Mouse (Mus musculus) lung, postnatal 0 days (tissue): Measurements from ENCODE around the gene Krtap16-3. TPM values are rescaled to one million over a fixed set of nuclear protein-coding genes. Genes with fewer than 3 reads are reported as not detected.

Experiments used
- ATAC-seq: fragments of 200-750 bp; cut with Nextera tagmentation; 2 replicates; pipeline ENCODE4 v1.8.0; 2017; ENCODE audit warnings: moderate library complexity
- DNase-seq: peaks from one replicate; pipeline ENCODE4 v3.0.0-alpha.2; 2016; ENCODE audit warnings: low spot score
- H3K27ac ChIP-seq: fragments of 300-500 bp; sonication (generic); 2 replicates; pipeline ENCODE4 v1.5.1; 2014; ENCODE audit warnings: antibody characterized with exemption, mild to moderate bottlenecking, low read length, mixed read lengths
- H3K27me3 ChIP-seq: fragments of 300-500 bp; sonication (generic); replicated peaks from 2 replicates; pipeline ENCODE4 v1.6.1; 2014; ENCODE audit warnings: low read length, mixed read lengths; ENCODE audit not compliant: insufficient read depth
- H3K36me3 ChIP-seq: fragments of 300-500 bp; sonication (generic); 2 replicates; pipeline ENCODE4 v1.6.1; 2014; ENCODE audit warnings: low read length, mixed read lengths; ENCODE audit not compliant: insufficient read depth
- H3K4me1 ChIP-seq: fragments of 300-500 bp; sonication (generic); 2 replicates; pipeline ENCODE4 v1.6.1; 2014; ENCODE audit warnings: antibody characterized with exemption, low read depth, low read length, mixed read lengths; ENCODE audit not compliant: insufficient read depth
- H3K4me2 ChIP-seq: fragments of 300-500 bp; sonication (generic); replicated peaks from 2 replicates; pipeline ENCODE4 v1.6.1; 2014; ENCODE audit warnings: low read depth, mild to moderate bottlenecking, low read length, moderate library complexity, mixed read lengths
- H3K4me3 ChIP-seq: fragments of 300-500 bp; sonication (generic); 2 replicates; pipeline ENCODE4 v1.5.1; 2014; ENCODE audit warnings: low read depth, low read length
- H3K9ac ChIP-seq: fragments of 300-500 bp; sonication (generic); replicated peaks from 2 replicates; pipeline ENCODE4 v1.6.1; 2014; ENCODE audit warnings: low read depth, mild to moderate bottlenecking
- H3K9me3 ChIP-seq: fragments of 300-500 bp; sonication (generic); 2 replicates; pipeline ENCODE4 v1.6.1; 2016; ENCODE audit warnings: low read length, mixed read lengths
- CTCF ChIP-seq: IDR thresholded peaks from 2 replicates; pipeline ENCODE4 v1.5.1; 2016; ENCODE audit warnings: antibody characterized with exemption, mild to moderate bottlenecking
- EP300 ChIP-seq: IDR thresholded peaks from 2 replicates; pipeline ENCODE4 v1.6.1; 2016; ENCODE audit warnings: antibody characterized with exemption, mild to moderate bottlenecking, control low read depth
- WGBS: fragments of 180-500 bp; shearing (Covaris S2); extraction: QIAGEN DNeasy Blood & Tissue Kit; methylation state at CpG from one replicate; pipeline ENCODE4 v1.1.7; 2014; 5-methylcytosine and 5-hydroxymethylcytosine counted together
- polyA plus RNA-seq: library from polyadenylated mRNA; unstranded; fragments of >200 nt; fragmentation: Nextera tagmentation; extraction: Ambion mirVana; gene quantifications from 2 replicates; pipeline ENCODE4 v1.2.1, GENCODE M21; 2015

Gene Krtap16-3
- not detected in 2 replicates for polyA plus RNA-seq

- no peak within 1 kb of the TSS for H3K4me2 ChIP-seq
- H3K27me3 ChIP-seq: no peaks in the 10 kb centered on the region
- H3K4me3 ChIP-seq: no peak within 1 kb of the TSS
- H3K9ac ChIP-seq: no peak within 1 kb of the TSS
- no peaks in the 10 kb centered on the region for H3K36me3 ChIP-seq
- ATAC-seq: no peak
- no peaks in the 10 kb centered on the region for H3K9me3 ChIP-seq
- H3K4me1 ChIP-seq: no peaks in the 10 kb centered on the region
- WGBS: 85% methylated on average over 7 of the region's 7 CpGs
- no peak for TF ChIP-seq CTCF
- no peak for TF ChIP-seq EP300
- no peak within 1 kb of the TSS for H3K27ac ChIP-seq
- DNase-seq: no peak
These were observed at the start of gene Krtap16-3 for GRCm38 (mm10) chr16:88962773-88963172. Krtap16-3 (minus strand) TSS chr16:88962873.

GRCm38 (mm10) chr16:89010659-89011058, 48.0 kb upstream of the Krtap16-3 start, which contains the start of gene Krtap22-2:
Krtap22-2 (minus strand) TSS chr16:89010759.
- TF ChIP-seq CTCF (no peak), EP300 (no peak)
- Histone ChIP-seq H3K4me3 (no peak within 1 kb of the TSS), H3K4me1 (no peaks in the 10 kb centered on the region), H3K4me2 (no peak within 1 kb of the TSS), H3K27ac (no peak within 1 kb of the TSS), H3K27me3 (no peaks in the 10 kb centered on the region), H3K9me3 (no peaks in the 10 kb centered on the region), H3K36me3 (no peaks in the 10 kb centered on the region), H3K9ac (no peak within 1 kb of the TSS)
- no peak for DNase-seq
- WGBS: 74% methylated on average over 5 of the region's 5 CpGs
- ATAC-seq: no peak

- 80% methylated on average over 6 of the region's 6 CpGs for WGBS
- no peaks in the 10 kb centered on the region for H3K36me3 ChIP-seq
- no peaks in the 10 kb centered on the region for H3K27me3 ChIP-seq
- H3K4me2 ChIP-seq: no peak overlapping the region
- no peak for ATAC-seq
- DNase-seq: no peak
- no peak overlapping the region for H3K4me3 ChIP-seq
- TF ChIP-seq CTCF (no peak), EP300 (no peak)
- H3K27ac ChIP-seq: no peak overlapping the region
- H3K9me3 ChIP-seq: no peaks in the 10 kb centered on the region
- no peaks in the 10 kb centered on the region for H3K4me1 ChIP-seq
- no peak overlapping the region for H3K9ac ChIP-seq
These were observed 21.6 kb downstream of the Krtap16-3 start for GRCm38 (mm10) chr16:88941106-88941505.

- Histone ChIP-seq H3K27me3 (no peaks in the 10 kb centered on the region), H3K9me3 (no peaks in the 10 kb centered on the region), H3K4me1 (no peaks in the 10 kb centered on the region), H3K36me3 (no peaks in the 10 kb centered on the region), H3K9ac (no peak overlapping the region), H3K4me2 (no peak overlapping the region), H3K27ac (no peak overlapping the region), H3K4me3 (no peak overlapping the region)
- TF ChIP-seq EP300: no peak
- peak; percentile 34 for TF ChIP-seq CTCF
- DNase-seq: no peak
- ATAC-seq: no peak
- WGBS: 68% methylated on average over 7 of the region's 7 CpGs
These were observed 24.4 kb downstream of the Krtap16-3 start for GRCm38 (mm10) chr16:88938252-88938651.

GRCm38 (mm10) chr16:88932165-88932564, 30.5 kb downstream of the Krtap16-3 start, which contains the start of gene Krtap19-9b:
Krtap19-9b (minus strand) TSS chr16:88932265.
- Histone ChIP-seq H3K4me2 (no peak within 1 kb of the TSS), H3K27ac (no peak within 1 kb of the TSS), H3K9ac (no peak within 1 kb of the TSS), H3K36me3 (no peaks in the 10 kb centered on the region), H3K9me3 (no peaks in the 10 kb centered on the region), H3K27me3 (no peaks in the 10 kb centered on the region), H3K4me1 (no peaks in the 10 kb centered on the region), H3K4me3 (no peak within 1 kb of the TSS)
- WGBS: 80% methylated on average over 3 of the region's 3 CpGs
- TF ChIP-seq CTCF: no peak
- no peak for TF ChIP-seq EP300
- ATAC-seq (no peak), DNase-seq (no peak)

Other genes with a start within 250 kb of the Krtap16-3 start
- not detected in 2 replicates for gene Krtap13-1, start 234.0 kb downstream of the Krtap16-3 start, polyA plus RNA-seq
- not detected in 2 replicates for gene Krtap13, start 211.2 kb downstream of the Krtap16-3 start, polyA plus RNA-seq
- not detected in 2 replicates for gene 2310034C09Rik, start 204.0 kb downstream of the Krtap16-3 start, polyA plus RNA-seq
- not detected in 2 replicates for gene 2310057N15Rik, start 188.7 kb downstream of the Krtap16-3 start, polyA plus RNA-seq
- gene Gm5965, start 185.0 kb downstream of the Krtap16-3 start, polyA plus RNA-seq: not detected in 2 replicates
- not detected in 2 replicates for gene Gm20741, start 150.7 kb downstream of the Krtap16-3 start, polyA plus RNA-seq
- not detected in 2 replicates for gene Krtap15, start 142.7 kb downstream of the Krtap16-3 start, polyA plus RNA-seq
- gene Krtap14, start 136.7 kb downstream of the Krtap16-3 start, polyA plus RNA-seq: not detected in 2 replicates
- not detected in 2 replicates for gene Krtap19-1, start 93.5 kb downstream of the Krtap16-3 start, polyA plus RNA-seq
- not detected in 2 replicates for gene Krtap19-2, start 88.6 kb downstream of the Krtap16-3 start, polyA plus RNA-seq
- not detected in 2 replicates for gene Krtap19-3, start 84.8 kb downstream of the Krtap16-3 start, polyA plus RNA-seq
- gene Krtap19-4, start 77.8 kb downstream of the Krtap16-3 start, polyA plus RNA-seq: not detected in 2 replicates
- gene Krtap19-5, start 66.4 kb downstream of the Krtap16-3 start, polyA plus RNA-seq: not detected in 2 replicates
- gene Krtap19-9b, start 30.6 kb downstream of the Krtap16-3 start, polyA plus RNA-seq: not detected in 2 replicates
- gene Krtap22-2, start 47.9 kb upstream of the Krtap16-3 start, polyA plus RNA-seq: not detected in 2 replicates
- not detected in 2 replicates for gene Gm10229, start 52.4 kb upstream of the Krtap16-3 start, polyA plus RNA-seq
- gene Krtap6-1, start 68.8 kb upstream of the Krtap16-3 start, polyA plus RNA-seq: not detected in 2 replicates
- gene Gm10228, start 78.6 kb upstream of the Krtap16-3 start, polyA plus RNA-seq: not detected in 2 replicates
- not detected in 2 replicates for gene Krtap6-5, start 85.0 kb upstream of the Krtap16-3 start, polyA plus RNA-seq
- gene 1110025L11Rik, start 101.1 kb upstream of the Krtap16-3 start, polyA plus RNA-seq: not detected in 2 replicates
- not detected in 2 replicates for gene Krtap6-3, start 121.1 kb upstream of the Krtap16-3 start, polyA plus RNA-seq
- not detected in 2 replicates for gene Gm6358, start 178.0 kb upstream of the Krtap16-3 start, polyA plus RNA-seq
- gene Gm10061, start 188.2 kb upstream of the Krtap16-3 start, polyA plus RNA-seq: not detected in 2 replicates
- gene Gm9789, start 195.1 kb upstream of the Krtap16-3 start, polyA plus RNA-seq: not detected in 2 replicates
- not detected in 2 replicates for gene Gm7735, start 206.6 kb upstream of the Krtap16-3 start, polyA plus RNA-seq
- gene 1110057P08Rik, start 211.9 kb upstream of the Krtap16-3 start, polyA plus RNA-seq: not detected in 2 replicates
- gene Krtap20-2, start 243.0 kb upstream of the Krtap16-3 start, polyA plus RNA-seq: not detected in 2 replicates